Mouse (Mus musculus) olfactory bulb, adult 2 months (tissue): ENCODE data around the gene Wars.

Experiments used
- CTCF ChIP-seq: fragments of 200-500 bp; IDR thresholded peaks from 2 replicates; pipeline ENCODE4 v1.5.1; 2012; ENCODE audit warnings: low read depth, mild to moderate bottlenecking, low read length, moderate library complexity; ENCODE audit not compliant: insufficient read depth
- POLR2A ChIP-seq: fragments of 200-500 bp; IDR thresholded peaks from 2 replicates; pipeline ENCODE4 v1.6.1; 2012; ENCODE audit warnings: mild to moderate bottlenecking, low read depth, low read length, moderate library complexity; ENCODE audit not compliant: insufficient read depth

GRCm38 (mm10) chr12:108873122-108873521 lies 20.9 kb downstream of the Wars start:
- TF ChIP-seq CTCF (no peak), POLR2A (no peak)
